ENCODE assay signal across 7 mouse cellular contexts in genomic region chr9:41861136-41861535, GRCm38 (mm10).
DNase-seq lines count a peak whose midpoint lies in the region; ATAC-seq and TF ChIP-seq lines count a peak whose summit lies in the region.

No protein-coding gene starts in this region.

- no peaks in the 10 kb centered on the region for H3K9me3 ChIP-seq in lung, embryonic 14.5 days (ENCODE audit: low read depth, low read length)
- no peaks in the 10 kb centered on the region for H3K9me3 ChIP-seq in forebrain, embryonic 15.5 days
- H3K9me3 ChIP-seq in limb, embryonic 14.5 days (ENCODE audit: control insufficient read depth, low read length): no peaks in the 10 kb centered on the region
- H3K9me3 ChIP-seq in stomach, postnatal 0 days (ENCODE audit: control insufficient read depth, low read length): no peaks in the 10 kb centered on the region

- TF ChIP-seq POLR2A in lung, adult 2 months (IDR thresholded peaks at IDR 0.05; ENCODE audit: borderline replicate concordance, extremely low read depth, low read depth, low read length): no peak
- no peak for TF ChIP-seq POLR2A in limb, embryonic 14.5 days (IDR thresholded peaks at IDR 0.05; ENCODE audit: borderline replicate concordance, extremely low read depth, insufficient read depth, insufficient read length)

- 20% methylated on average over 5 of the region's 5 CpGs for WGBS in lung, embryonic 14.5 days
- 63% methylated on average over 5 of the region's 5 CpGs for WGBS in lung, adult 2 months
- 19% methylated on average over 5 of the region's 5 CpGs for WGBS in forebrain, embryonic 15.5 days
- WGBS in limb, embryonic 14.5 days: 19% methylated on average over 5 of the region's 5 CpGs
- 34% methylated on average over 5 of the region's 5 CpGs for WGBS in stomach, postnatal 0 days

- no peaks in the 10 kb centered on the region for H3K27me3 ChIP-seq in lung, embryonic 14.5 days (ENCODE audit: insufficient read depth, low read length)
- no peaks in the 10 kb centered on the region for H3K27me3 ChIP-seq in forebrain, embryonic 15.5 days
- no peaks in the 10 kb centered on the region for H3K27me3 ChIP-seq in limb, embryonic 14.5 days (ENCODE audit: control insufficient read depth, insufficient read depth, low read length)
- no peaks in the 10 kb centered on the region for H3K27me3 ChIP-seq in stomach, postnatal 0 days (ENCODE audit: control insufficient read depth, insufficient read depth, low read length)

- H3K4me1 ChIP-seq in lung, embryonic 14.5 days (ENCODE audit: insufficient read depth): peaks cover 23% of the 10 kb centered on the region
- no peaks in the 10 kb centered on the region for H3K4me1 ChIP-seq in lung, adult 2 months (ENCODE audit: control insufficient read depth, insufficient read depth, low read length)
- H3K4me1 ChIP-seq in forebrain, embryonic 15.5 days: peaks cover 40% of the 10 kb centered on the region
- H3K4me1 ChIP-seq in limb, embryonic 14.5 days (ENCODE audit: control insufficient read depth, insufficient read depth, low read length): peaks cover 38% of the 10 kb centered on the region
- H3K4me1 ChIP-seq in stomach, postnatal 0 days (replicated peaks; ENCODE audit: control insufficient read depth, insufficient read depth): 0 out of 2 replicates have a peak, but pooled peaks cover 5% of the 10 kb centered on the region

- DNase-seq in lung, embryonic 14.5 days: no peak
- no peak for DNase-seq in lung, adult 2 months
- no peak for DNase-seq in limb, embryonic 14.5 days (ENCODE audit: low spot score)
- no peak for DNase-seq in stomach, postnatal 0 days (ENCODE audit: low spot score)
- DNase-seq in right cerebral cortex, postnatal 25 days: no peak

- no peak for ATAC-seq in lung, embryonic 14.5 days (ENCODE audit: insufficient read depth)
- ATAC-seq in forebrain, embryonic 15.5 days (replicated peaks): no peak; the same call in none of the 2 replicates
- no peak; the same call in 1 of the 2 replicates for ATAC-seq in limb, embryonic 14.5 days (ENCODE audit: low FRiP score, low read depth)
- ATAC-seq in stomach, postnatal 0 days (ENCODE audit: low FRiP score, low TSS enrichment): no peak
- no peak for ATAC-seq in erythroblast, adult 5-6 weeks (replicated peaks; ENCODE audit: low FRiP score, poor library complexity, severe bottlenecking)

- no peak for TF ChIP-seq CTCF in lung, embryonic 14.5 days (IDR thresholded peaks at IDR 0.05; ENCODE audit: low read depth)
- no peak for TF ChIP-seq CTCF in lung, adult 2 months (IDR thresholded peaks at IDR 0.05; ENCODE audit: insufficient read depth, low read length)
- TF ChIP-seq CTCF in stomach, postnatal 0 days (IDR thresholded peaks at IDR 0.05; ENCODE audit: low read depth): peak; percentile 44

- H3K4me3 ChIP-seq in lung, embryonic 14.5 days (ENCODE audit: low read depth, low read length): no peak overlapping the region
- H3K4me3 ChIP-seq in lung, adult 2 months (replicated peaks; ENCODE audit: extremely low read depth, low read depth, low read length): no peak overlapping the region
- H3K4me3 ChIP-seq in forebrain, embryonic 15.5 days: no peak overlapping the region
- no peak overlapping the region for H3K4me3 ChIP-seq in limb, embryonic 14.5 days (replicated peaks; ENCODE audit: low read length)
- H3K4me3 ChIP-seq in stomach, postnatal 0 days (ENCODE audit: low read depth, low read length): no peak overlapping the region

- peak overlapping the region; percentile 40 for H3K4me2 ChIP-seq in lung, embryonic 14.5 days
- H3K4me2 ChIP-seq in forebrain, embryonic 15.5 days (replicated peaks): peak overlapping the region; percentile 26
- H3K4me2 ChIP-seq in limb, embryonic 14.5 days (replicated peaks; ENCODE audit: low read depth, low read length, severe bottlenecking): peak overlapping the region; percentile 25; the same call in 1 of the 2 replicates
- H3K4me2 ChIP-seq in stomach, postnatal 0 days (replicated peaks; ENCODE audit: low read depth): no peak overlapping the region

- no peak overlapping the region for H3K9ac ChIP-seq in lung, embryonic 14.5 days
- peak overlapping the region; percentile 1; the same call in 1 of the 2 replicates for H3K9ac ChIP-seq in forebrain, embryonic 15.5 days (replicated peaks)
- no peak overlapping the region for H3K9ac ChIP-seq in limb, embryonic 14.5 days (ENCODE audit: low read depth, low read length, severe bottlenecking)
- H3K9ac ChIP-seq in stomach, postnatal 0 days (ENCODE audit: low read length): no peak overlapping the region

- no peaks in the 10 kb centered on the region for H3K36me3 ChIP-seq in lung, embryonic 14.5 days (ENCODE audit: insufficient read depth)
- no peaks in the 10 kb centered on the region for H3K36me3 ChIP-seq in forebrain, embryonic 15.5 days
- H3K36me3 ChIP-seq in limb, embryonic 14.5 days (ENCODE audit: control insufficient read depth, insufficient read depth, low read length): no peaks in the 10 kb centered on the region
- no peaks in the 10 kb centered on the region for H3K36me3 ChIP-seq in stomach, postnatal 0 days (ENCODE audit: control insufficient read depth, insufficient read depth, low read length)

- TF ChIP-seq EP300 in stomach, postnatal 0 days (optimal IDR thresholded peaks at IDR 0.05): no peak

- peak overlapping the region; percentile 76 for H3K27ac ChIP-seq in lung, embryonic 14.5 days (ENCODE audit: low read depth)
- H3K27ac ChIP-seq in forebrain, embryonic 15.5 days (replicated peaks): peak overlapping the region; percentile 89
- H3K27ac ChIP-seq in limb, embryonic 14.5 days (replicated peaks; ENCODE audit: low read depth, low read length): peak overlapping the region; percentile 76
- H3K27ac ChIP-seq in stomach, postnatal 0 days (replicated peaks): 0 out of 2 replicates have a peak overlapping the region, but pooled peaks have one; percentile 2

Comparison
In these comparisons a context has a peak if more than half of its experiments do, and no peak if none do; other contexts are left out.
1. H3K27ac ChIP-seq: peak in every context shown above with its lines; median percentile 89 in forebrain, embryonic 15.5 days; 76 in lung, embryonic 14.5 days; 76 in limb, embryonic 14.5 days; 2 in stomach, postnatal 0 days.